Mouse (Mus musculus): Measurements from ENCODE around the gene Rab3gap2.

Gene Rab3gap2

DNA sequence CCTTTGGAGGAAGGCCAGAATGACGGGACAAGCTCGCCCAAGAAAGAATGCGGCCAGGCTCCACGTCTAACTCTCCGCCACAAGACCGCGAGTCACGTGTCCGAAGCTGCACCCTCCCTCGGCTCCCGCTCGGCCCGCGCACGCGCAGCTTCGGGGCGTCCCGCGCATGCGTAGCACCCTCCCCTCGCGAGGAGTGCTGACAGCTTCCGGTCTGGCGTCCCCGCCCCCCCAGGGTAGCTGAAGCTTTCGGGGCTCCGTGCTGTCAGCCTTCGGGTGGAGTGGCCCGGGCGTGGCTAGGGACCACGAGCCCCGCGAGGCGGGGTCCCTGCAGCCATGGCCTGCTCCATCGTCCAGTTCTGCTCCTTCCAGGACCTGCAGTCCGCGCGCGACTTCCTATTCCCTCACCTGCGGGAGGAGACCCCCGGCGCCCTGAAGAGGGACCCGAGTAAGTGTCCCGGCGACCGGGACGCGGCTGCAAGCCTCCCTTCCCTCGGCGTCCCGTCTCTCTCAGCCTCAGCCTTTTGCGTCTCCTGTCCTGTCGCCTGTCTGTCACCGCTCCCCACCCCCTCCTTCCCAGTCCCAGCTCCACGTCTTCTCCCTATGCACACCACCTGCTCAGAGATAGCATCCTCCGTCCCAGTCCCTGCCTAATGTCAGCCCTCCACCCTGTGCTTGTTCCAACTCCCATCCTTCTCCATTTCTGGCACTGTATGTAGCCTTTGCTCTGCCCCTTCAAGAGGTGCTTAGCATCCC lies at the start of gene Rab3gap2:
Gene Rab3gap2, plus strand, starts transcription at position 209 of the 753 bp plus-strand sequence.
- DNase-seq (ENCODE audit: low spot score), result peak; percentile 98

DNA sequence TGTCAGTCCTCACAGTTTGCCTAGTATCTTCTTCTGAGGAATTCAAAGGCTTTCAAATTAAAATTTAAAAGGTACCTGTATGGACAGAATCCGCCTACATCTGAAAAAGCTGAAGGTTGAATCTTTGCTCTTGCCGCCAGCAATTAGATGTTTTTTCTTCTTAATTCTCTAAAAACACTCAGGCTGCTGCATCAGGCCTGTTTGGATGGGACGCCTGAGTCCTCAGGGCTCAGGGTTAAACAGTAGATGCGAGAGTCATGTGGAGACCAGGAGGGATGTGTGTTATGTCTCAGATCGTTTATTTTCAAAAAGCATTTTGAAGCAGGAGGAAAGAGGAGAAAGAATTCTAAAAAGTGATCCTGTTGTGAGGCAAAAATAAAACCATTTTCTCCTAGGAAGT lies 30.3 kb upstream of the Rab3gap2 start:
- no peak for DNase-seq (ENCODE audit: low spot score)

DNA sequence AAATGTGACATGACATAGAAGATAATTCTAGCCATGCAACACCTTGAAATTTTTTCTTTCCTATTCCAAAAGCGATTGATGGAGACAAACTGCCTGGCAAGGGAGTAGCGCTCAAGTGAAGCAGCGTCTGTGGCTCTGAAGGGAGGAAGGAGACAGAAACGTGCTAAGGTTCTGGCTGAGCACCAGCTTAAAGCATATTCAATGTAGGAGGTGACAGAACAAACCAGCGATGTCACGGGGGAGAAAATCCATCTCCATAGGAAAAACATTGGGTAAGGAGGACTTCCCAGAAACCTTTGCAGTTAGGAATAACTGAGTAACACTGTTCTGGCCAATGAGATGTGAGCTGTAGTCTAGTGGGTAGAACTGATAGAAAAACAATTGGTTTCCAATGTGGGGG lies 26.1 kb upstream of the Rab3gap2 start:
- DNase-seq (ENCODE audit: low spot score), result no peak

DNA sequence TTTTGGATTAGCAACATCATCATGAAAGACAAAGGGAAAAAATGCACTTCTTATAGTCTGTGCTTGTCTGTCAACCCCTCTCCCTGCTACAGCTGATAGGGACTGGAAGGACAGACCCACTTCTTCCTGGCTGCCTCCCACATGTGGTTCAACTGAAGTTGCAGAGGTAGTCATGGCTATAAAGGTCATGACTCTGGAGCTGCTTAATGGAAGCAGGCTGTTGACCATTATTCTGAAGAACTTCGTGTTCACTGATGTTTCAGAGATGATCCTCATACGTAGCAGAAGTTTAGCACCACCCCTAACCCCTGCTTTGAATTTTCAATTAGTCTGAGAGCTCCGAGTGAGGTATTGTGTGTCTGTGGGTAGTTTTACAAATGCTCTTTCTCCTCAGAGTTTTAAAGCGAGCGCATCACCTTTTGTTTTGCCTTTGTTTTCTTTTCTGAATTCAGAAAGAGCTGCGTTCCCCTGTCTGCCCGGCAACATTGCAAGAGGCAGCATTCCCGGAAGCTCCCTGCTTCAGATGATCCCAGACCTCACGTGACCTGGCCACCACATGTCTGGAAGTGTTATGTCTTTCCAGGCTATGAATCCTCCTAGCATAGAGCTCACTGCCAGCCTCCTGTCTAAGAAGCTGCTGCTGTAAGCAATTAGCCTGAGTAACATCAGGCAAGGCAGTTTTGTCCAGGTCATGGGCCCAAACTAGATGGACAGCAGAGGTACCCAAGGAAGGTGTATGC lies 20.2 kb upstream of the Rab3gap2 start:
- no peak for DNase-seq (ENCODE audit: low spot score)

DNA sequence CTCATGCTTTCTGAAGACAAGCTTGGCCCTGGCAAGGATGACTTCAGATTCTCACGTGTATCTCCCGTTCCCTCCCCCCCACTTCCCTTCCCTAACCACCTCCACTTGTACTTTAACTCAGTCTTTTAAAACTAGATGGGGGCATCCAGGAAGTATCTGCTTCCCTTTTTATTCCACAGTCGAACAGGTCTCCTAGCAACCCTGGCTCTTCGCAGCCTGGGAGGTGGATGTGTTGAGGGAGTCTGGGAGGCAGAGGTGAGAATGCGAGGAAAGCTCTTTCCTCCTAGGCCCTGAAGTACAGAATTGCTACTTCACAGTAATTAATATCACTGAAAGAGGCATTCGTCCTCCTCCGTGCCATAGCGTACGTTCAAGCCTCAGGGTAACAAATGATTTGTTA lies 18.4 kb upstream of the Rab3gap2 start:
- no peak for DNase-seq (ENCODE audit: low spot score)

DNA sequence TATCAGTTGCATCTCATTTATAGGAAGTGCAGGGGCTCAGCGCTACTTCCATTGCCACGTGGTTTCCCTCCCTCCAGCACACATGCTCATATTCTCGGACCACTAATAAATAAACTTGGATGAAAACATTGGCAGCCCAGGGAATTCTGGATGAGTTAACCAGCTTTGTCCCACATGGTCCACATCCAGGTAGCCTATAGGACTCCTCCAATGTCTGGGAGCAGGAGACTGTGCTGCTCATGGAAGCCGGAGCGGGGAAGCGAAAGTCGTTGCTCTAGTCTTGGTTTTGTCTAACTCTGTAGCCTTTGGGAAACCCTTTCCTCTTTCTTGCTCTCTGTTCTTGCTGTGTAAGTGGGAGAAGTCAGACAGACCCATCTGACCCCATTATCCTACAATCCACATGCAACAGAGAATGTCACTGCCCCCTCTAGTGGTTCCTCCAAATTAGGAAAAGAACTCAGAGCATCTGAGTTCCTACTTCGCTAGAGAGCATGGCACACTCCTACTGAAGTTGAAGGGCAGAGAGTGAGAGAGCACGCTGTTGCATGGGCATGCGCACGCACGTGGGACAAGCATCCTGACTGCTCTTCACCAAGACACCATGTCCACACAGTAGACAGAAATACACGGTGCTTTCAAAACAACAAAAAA lies 16.7 kb upstream of the Rab3gap2 start:
- DNase-seq (ENCODE audit: low spot score), result no peak

DNA sequence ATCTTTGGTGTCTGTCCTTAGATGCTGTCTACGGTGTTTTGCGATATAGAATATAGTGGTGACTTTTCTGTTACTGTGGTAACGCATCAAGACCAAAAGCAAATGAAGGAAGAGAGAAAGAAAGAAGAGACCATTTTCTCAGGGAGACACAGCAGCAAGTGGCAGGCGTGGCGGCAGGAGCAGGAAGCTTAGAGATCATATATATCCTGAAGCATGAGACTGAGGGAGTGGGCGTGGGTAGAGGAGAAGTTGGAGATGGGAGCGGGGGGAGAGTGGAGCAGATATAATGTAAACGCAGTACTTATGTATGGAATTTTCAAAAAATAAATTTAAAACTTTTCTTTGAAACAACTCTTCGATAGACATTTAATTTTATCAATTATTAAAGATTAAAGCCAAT lies 14.0 kb upstream of the Rab3gap2 start:
- no peak for DNase-seq (ENCODE audit: low spot score)

DNA sequence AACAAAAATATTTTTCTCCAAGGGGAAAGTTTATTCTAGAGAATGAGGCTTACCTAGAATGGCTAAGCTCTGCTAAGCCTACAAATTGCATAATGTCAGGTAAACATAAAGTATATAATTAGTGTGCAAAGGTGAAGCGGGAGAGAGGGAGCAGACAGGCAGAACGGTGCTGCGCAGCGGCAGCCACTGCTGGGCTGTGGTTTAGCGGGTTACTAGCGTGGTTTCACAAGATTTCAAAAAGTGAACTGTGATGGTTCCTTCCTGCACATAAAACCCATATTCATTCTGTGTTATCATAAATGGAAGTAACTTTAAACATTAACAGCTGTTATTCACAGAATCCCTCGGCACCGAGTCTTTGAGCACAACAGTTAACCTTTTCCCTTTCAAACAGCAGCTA lies 11.8 kb upstream of the Rab3gap2 start:
- no peak for DNase-seq (ENCODE audit: low spot score)

DNA sequence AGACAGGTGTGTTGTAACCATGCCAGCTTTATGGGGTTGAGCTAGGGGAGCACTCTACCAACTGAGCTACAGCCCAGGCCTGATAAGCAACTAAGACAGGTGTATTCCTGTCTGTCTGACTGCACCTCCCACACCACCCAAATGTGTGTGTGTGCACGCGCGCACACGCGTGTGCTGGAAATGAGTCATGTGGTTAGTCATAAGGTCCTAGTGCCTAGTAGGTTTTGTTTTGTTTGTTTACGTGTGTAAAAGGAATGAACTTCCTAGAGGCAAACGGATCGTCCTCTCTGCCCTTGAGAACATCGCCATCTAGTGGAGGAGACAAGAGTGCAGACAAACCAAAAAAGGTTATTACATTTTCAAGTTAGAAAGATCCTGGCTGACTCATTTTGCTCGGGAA lies 10.4 kb upstream of the Rab3gap2 start:
- DNase-seq (ENCODE audit: low spot score), result no peak

DNA sequence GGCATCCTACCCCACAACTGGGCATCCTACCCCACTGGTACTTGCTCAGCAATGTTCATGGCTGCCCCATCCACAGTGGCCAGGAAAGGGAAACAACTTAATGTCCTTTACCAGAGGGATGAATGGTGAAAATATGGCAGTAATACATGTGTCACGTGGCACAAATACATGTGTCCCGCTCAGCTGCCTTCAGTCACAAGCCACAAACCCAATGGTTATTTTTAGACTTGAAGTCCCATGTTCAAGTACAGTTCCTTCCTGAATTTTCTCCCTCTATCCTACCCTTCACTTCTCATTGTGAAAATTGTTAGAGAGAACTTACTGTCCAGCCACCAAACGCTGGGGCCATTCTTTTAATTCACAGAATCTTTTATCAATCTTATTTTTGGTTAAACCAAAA lies 7.6 kb upstream of the Rab3gap2 start:
- DNase-seq (ENCODE audit: low spot score), result no peak

DNA sequence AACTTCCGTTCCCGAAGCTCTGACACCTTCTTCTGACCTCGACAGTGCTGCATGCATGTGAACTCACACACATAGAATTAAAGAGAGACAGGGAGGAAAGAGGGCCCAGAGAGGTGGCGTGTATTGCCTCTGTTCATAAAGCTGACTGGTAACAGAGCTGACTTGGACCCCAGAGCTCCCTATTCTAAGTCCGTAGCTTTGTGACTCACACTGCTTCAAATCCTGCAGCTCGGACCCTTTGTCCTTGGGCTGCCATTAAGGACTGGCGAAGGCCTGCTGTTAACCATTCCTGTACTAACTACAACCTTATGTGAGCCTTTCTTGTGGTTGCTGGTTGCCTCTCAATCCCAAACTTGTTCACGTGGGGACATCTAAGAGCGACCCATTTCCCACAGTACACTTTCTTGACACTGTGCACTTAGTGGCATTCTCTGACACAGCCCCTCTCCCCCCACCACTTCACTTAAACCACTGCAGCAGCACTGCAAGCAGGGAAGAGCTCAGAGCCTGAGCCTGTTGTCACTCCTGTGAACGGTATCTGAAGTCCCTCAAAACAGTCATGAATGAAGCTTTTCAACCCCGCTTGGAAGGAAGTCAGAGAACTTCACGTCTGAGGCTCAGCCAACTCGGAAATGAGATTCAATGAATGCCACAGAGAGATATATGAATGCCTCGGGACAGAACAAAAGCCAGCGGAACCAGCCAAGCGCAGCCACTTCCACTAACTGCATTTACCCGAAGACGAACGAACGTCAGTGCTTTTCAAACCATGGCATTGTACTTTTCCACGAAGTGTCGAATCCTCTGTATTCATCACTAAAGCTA lies 3.1 kb upstream of the Rab3gap2 start:
- no peak for DNase-seq (ENCODE audit: low spot score)

DNA sequence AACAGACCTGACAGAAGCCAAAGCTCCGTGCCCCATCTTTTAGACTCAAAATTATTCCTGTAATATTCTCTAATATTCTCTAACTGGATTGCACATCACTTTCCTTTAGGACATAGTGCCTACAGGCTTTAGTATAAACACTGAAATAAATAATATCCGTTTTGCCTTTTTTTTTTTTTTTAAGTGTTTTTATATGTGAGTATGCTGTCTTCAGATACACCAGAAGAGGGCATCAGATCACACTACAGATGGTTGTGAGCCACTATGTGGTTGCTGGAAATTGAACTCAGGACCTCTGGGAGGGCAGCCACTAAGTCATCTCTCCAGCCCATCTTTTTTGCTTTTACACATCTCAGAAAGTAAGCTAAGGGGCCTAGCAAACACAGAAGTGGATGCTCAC lies 1.9 kb upstream of the Rab3gap2 start:
- DNase-seq (ENCODE audit: low spot score), result no peak

DNA sequence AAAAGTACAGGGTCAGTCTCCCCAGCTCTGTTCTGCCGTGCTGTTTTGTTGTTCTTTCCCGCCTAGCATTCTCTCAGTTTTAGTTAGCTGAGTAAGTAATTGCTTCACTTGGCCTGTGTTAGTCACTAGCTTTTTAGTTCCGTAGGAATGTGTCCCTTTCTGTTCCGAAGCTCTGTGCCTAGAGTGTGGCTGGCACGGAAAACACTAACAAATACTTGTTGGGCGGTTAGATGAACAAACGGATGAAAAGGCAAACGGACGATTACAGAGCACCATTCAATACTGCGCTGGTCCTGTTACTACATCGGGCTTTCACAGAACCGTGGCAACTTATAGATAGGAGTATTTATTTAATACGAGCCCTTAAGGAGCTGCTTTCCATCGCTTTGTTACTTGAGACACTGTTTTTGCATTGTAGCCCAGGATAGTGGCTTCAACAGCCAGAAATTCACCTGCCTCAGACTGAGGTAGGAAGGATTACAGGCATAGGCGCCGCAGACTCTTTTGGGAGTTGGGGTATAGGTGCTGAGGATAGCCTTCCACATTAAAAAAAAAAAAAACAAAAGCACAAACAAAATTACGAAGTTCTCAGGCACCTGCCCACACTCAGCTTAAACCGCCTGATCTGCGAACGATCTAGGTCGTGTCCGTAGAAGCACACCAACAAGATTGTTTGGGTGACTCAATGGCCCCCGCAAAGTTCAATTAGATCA lies 565 bp upstream of the Rab3gap2 start:
- DNase-seq (ENCODE audit: low spot score), result no peak

DNA sequence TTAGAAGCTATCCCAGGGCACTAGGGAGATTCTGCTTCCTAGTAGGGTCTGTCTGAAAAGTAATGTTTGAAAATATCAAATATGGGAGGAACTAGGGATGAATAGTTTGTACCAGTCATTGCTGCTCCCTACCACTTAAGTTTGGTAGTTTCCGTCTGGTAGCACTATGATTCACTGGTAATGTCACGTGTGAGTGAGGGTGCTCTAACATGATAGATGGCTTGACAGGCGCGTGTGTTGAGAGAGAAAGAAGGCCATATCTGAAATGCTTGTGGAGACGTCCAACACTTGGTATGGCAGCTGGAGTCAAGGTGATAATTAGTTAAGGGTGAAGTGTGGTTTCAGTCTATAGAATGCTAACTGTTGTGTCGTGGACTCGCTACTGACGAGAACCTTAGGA lies 1.2 kb downstream of the Rab3gap2 start:
- DNase-seq (ENCODE audit: low spot score), result no peak

DNA sequence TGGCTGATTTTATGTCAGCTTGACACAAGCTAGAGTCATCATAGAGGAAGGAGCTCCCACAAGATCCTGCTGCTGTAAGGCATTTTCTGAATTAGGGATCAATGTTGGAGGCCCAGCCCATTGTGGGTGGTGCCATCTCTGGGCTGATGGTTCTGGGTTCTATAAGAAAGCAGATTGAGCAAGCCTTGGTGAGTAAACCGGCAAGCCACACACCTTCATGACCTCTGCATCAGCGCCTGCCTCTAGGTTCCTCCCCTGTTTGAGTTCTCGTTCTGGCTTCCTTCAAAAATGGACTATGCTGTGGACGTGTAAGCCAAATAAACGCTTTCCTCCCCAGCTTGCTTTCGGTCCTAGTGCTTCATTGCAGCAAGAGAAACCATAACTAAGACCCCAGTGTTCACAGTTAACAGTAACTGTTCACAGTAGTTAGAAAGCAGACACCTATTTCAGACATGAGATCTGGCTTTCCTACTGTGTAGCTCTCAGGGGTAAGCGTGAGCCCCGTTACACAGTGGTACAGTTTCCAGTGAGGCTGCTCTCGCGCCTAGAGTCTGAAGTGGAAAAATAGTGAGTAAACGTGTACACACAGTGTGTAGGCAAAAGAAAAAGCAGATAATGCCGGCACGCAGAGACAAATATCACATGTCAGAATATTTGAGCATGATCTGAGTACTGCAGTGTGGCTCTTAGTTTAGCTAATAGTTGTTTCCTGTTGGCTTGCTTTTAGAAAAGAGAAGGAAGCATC lies 4.1 kb downstream of the Rab3gap2 start:
- DNase-seq (ENCODE audit: low spot score), result no peak

DNA sequence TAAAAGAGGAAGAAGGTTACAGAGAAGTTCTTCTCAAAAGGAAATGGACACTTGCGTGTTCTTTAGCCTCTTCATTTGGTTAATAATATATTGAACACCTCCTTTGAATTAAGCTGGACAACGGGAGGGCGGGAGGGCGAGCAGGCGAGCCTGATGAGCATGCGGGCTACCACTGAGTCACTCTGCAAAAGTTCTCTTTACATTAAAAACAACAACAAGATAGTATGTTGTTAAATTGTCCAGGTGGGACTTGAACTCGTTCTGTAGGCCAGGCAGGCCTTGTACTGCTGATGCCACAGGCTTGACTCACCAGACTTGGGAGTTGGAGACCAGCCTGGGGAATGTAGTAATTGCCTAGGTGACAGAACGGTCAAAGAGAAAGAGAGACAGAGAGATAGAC lies 4.8 kb downstream of the Rab3gap2 start:
- no peak for DNase-seq (ENCODE audit: low spot score)

DNA sequence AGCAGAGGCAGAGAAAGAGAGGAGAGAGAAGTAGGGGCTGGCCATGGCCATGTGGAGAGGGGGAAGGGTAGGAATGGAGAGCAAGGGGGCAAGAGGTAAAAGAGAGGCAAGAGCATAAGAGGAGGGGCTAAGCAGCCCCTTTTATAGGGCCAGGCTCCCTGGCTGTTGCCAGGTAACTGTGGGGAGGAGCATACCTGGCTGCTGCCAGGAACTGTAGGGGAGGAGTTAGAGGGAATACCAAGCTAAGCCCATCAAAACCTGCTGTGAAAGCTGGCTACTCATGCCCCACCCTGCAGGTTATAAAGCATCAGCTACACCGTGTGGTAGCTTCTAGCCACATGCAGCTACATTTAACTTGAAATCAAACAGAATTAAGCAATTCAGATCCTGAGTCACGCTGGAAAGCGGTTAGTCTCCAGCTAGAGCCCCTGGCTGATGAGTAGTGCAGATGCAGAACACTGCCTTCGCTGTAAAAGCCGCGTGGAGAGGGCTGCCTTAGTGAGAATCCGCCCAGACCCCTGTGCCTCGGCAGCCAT lies 5.8 kb downstream of the Rab3gap2 start:
- no peak for DNase-seq (ENCODE audit: low spot score)

DNA sequence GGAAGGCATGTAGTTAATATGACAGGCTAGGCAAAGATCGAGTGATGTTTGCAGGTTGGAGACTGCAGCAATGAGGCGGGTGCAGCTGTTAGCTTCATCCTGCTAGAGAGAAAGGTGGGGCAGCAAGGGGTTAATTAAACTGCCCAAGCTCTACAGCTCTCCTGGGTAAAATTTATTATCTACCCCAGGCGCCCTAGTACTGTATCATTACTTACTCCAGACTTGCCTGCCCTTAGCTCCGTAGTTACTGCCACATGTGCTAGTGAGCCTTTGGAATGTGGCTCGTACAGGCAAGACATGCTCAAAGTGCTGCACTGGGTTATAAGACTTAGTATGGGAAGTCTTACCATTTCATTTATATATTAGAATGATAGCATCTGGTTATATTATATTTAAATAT lies 12.4 kb downstream of the Rab3gap2 start:
- no peak for DNase-seq (ENCODE audit: low spot score)

DNA sequence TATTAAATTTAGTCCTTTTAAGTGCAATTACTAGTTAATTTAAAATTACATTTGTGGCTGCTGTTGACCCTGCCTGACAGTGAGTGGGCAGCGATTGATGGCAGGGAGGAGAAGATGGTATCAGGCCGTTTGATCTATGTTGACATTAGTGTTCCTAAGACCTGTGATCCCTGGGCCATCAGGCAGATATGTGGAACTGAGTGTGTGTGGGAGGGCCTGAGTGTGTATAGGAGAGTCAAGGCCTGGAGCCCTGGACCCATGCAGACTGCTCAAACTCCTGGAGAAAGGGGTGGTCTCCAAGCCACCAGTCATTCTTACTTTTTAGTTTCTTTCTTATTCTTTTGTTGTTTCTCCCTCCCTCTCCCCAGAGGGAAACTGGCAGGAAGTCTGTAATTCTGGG lies 12.8 kb downstream of the Rab3gap2 start:
- no peak for DNase-seq (ENCODE audit: low spot score)

DNA sequence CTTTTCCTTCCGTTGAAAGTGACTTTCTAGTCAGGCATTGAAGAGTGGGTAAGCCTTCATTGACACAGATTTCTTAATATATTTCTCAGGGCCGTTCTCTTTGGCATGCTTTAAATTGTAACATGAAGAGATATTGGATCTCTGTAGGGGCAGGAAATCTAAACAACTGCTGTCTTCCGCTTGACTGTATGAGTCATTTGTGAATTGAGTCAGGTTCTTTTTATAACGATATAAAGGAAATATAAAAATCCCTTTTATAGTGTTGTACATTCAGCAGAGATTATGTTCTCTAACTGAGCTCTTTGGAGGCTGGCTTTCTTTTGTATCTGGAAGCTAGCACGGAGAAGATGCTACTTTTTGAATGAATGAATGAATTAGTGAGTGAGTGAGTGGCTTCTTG lies 14.0 kb downstream of the Rab3gap2 start:
- DNase-seq (ENCODE audit: low spot score), result no peak

DNA sequence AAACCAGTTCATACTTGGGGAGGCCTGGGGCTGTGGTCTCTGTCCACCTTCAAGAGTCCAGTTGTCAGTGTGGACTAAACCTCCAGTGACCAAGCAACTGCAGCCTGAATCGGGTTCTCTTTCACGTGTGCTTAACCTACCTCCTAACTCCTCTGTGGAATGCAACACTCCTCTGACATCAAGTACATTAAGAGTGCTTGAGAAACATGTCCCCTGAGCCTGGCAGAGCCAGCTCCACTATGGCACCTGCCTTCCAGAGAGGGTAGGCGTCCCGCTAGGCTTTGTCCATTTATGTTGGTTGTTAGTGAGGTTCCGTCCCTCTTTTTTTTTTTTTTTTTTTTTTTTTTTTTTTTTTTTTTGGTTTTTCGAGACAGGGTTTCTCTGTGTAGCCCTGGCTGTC lies 23.0 kb downstream of the Rab3gap2 start:
- DNase-seq (ENCODE audit: low spot score), result no peak

All from testis, postnatal 14 days (tissue).